Mouse (Mus musculus) midbrain, embryonic 13.5 days (tissue): Measurements from ENCODE around the gene Naaladl1. TPM values are rescaled to one million over a fixed set of nuclear protein-coding genes. Genes with fewer than 3 reads are reported as not detected.

Experiments used
- ATAC-seq: fragments of 200-750 bp; cut with Nextera tagmentation; 2 replicates; pipeline ENCODE4 v1.8.0; 2017; ENCODE audit warnings: mild to moderate bottlenecking, moderate TSS enrichment, moderate library complexity
- H3K27ac ChIP-seq: fragments of 300-500 bp; sonication (generic); 2 replicates; pipeline ENCODE4 v1.5.1; 2015; ENCODE audit warnings: inconsistent platforms, mild to moderate bottlenecking, moderate library complexity
- H3K27me3 ChIP-seq: fragments of 300-500 bp; sonication (generic); 2 replicates; pipeline ENCODE4 v1.6.1; 2015; ENCODE audit warnings: mild to moderate bottlenecking, inconsistent platforms
- H3K36me3 ChIP-seq: fragments of 300-500 bp; sonication (generic); 2 replicates; pipeline ENCODE4 v1.6.1; 2015; ENCODE audit warnings: mild to moderate bottlenecking, inconsistent platforms
- H3K4me1 ChIP-seq: fragments of 300-500 bp; sonication (generic); replicated peaks from 2 replicates; pipeline ENCODE4 v1.6.1; 2015; ENCODE audit warnings: inconsistent platforms
- H3K4me2 ChIP-seq: fragments of 300-500 bp; sonication (generic); replicated peaks from 2 replicates; pipeline ENCODE4 v1.6.1; 2015; ENCODE audit warnings: moderate library complexity, mild to moderate bottlenecking, inconsistent platforms
- H3K4me3 ChIP-seq: fragments of 300-500 bp; sonication (generic); replicated peaks from 2 replicates; pipeline ENCODE4 v1.5.1; 2015; ENCODE audit warnings: mild to moderate bottlenecking, inconsistent platforms
- H3K9ac ChIP-seq: fragments of 300-500 bp; sonication (generic); replicated peaks from 2 replicates; pipeline ENCODE4 v1.6.1; 2015; ENCODE audit warnings: mild to moderate bottlenecking, inconsistent platforms
- H3K9me3 ChIP-seq: fragments of 300-500 bp; sonication (generic); 2 replicates; pipeline ENCODE4 v1.6.1; 2016; ENCODE audit warnings: mild to moderate bottlenecking, inconsistent platforms
- whole genome bisulfite sequencing: fragments of 180-500 bp; shearing (Covaris S2); methylation state at CpG from one replicate; pipeline ENCODE4 v1.1.7; 2015; 5-methylcytosine and 5-hydroxymethylcytosine counted together
- polyA plus RNA-seq: library from polyadenylated mRNA; unstranded; fragments of >200 nt; fragmentation: Nextera tagmentation; extraction: Ambion mirVana; gene quantifications from 2 replicates; pipeline ENCODE4 v1.2.1, GENCODE M21; 2015

The Naaladl1 gene
- polyA plus RNA-seq, 1 experiment from 2014 or later = 0.58 TPM

DNA sequence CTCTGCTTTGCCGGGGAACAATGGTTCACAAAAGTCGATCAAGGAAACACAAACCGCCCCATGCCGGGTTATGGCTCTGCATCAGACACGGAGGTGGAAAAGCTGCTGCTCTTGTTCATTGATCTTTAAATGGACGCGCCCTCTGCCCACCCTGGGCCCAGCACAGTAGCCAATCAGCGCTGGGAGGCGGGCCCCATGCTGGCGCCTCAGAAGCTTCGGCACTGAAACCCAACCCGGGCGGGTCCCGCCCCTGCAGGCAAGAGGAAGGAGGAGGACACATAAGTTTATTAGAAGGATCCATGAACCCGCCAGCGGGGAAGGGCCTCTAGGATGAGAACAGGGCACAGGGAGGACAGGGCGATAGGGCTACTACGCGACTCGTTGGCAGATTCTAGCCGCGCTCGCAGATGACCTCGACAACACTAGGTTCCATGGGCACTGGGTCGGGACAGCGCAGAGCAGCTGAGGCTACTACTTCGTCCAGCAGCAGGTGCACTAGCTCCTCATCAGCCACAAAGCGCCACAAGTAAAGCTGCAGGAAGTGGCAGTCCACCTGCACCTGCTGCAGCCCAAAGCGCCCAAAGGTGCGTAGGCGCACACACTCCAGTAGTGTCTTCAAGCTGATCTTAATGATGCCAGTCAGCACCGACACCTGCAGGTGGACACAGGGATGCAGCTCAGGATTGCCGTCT, 37.7 kb upstream of the Naaladl1 start, which contains the start of gene Tm7sf2:
TSS of gene Tm7sf2 (minus strand) at position 650 of the 692 bp plus-strand sequence.
- no peaks in the 10 kb centered on the region for H3K27me3 ChIP-seq
- H3K9me3 ChIP-seq = no peaks in the 10 kb centered on the region
- peak within 1 kb of the TSS; percentile 62 for H3K4me3 ChIP-seq
- peak within 1 kb of the TSS; percentile 84 for H3K9ac ChIP-seq
- ATAC-seq = peak; percentile 92
- peak within 1 kb of the TSS; percentile 93 for H3K4me2 ChIP-seq
- H3K27ac ChIP-seq = peak within 1 kb of the TSS; percentile 93
- WGBS = 8% methylated on average over 33 of the region's 33 CpGs
- H3K36me3 ChIP-seq = peaks cover 33% of the 10 kb centered on the region
- peaks cover 41% of the 10 kb centered on the region for H3K4me1 ChIP-seq

- Histone ChIP-seq H3K4me1 (peaks cover 30% of the 10 kb centered on the region), H3K36me3 (peaks cover 42% of the 10 kb centered on the region), H3K4me3 (no peak overlapping the region), H3K27ac (no peak overlapping the region), H3K9ac (no peak overlapping the region), H3K4me2 (no peak overlapping the region), H3K27me3 (no peaks in the 10 kb centered on the region), H3K9me3 (no peaks in the 10 kb centered on the region)
- WGBS = 82% methylated on average over 4 of the region's 4 CpGs
- no peak for ATAC-seq
Observed at GRCm38 (mm10) chr19:6068951-6069350, 36.6 kb upstream of the Naaladl1 start.

- Histone ChIP-seq H3K4me1 (peaks cover 29% of the 10 kb centered on the region), H3K36me3 (peaks cover 46% of the 10 kb centered on the region), H3K27me3 (no peaks in the 10 kb centered on the region), H3K27ac (no peak overlapping the region), H3K4me3 (no peak overlapping the region), H3K9ac (no peak overlapping the region), H3K9me3 (no peaks in the 10 kb centered on the region), H3K4me2 (no peak overlapping the region)
- 92% methylated on average over 10 of the region's 10 CpGs for WGBS
- no peak for ATAC-seq
Observed at GRCm38 (mm10) chr19:6069851-6070250, 35.7 kb upstream of the Naaladl1 start.

DNA sequence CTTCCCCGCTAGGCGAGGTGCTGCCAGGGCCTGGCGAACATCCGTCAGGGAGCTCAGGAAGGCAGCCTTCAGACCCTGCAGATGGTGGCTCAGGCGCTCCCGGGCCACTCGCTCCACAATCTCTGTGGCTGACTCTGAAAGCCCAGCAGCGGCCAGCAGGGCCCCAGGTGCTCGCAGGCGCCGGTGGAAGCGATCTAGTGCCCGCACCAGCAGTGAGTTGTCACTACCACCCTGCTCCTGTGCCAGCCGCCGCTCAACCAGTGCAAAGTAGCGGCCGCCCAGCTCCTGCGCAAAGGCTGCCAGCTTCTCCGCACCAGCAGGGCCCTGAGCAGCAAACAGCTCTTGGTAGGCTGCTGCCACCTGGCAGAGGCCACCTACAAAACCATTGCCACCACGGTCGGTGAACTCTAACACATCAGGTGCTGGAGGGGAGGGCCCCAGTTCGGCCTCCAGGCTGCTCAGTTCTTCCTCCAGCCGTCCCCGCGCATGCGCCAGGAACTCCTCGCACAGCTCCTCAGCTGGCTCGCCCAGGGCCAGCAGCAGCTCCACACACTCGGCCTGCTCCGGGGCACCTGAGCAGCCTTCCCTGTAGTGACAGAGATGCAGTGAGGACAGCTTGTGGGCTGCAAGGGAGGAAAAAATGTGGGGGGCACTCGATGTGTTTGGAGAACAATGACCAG, 34.9 kb upstream of the Naaladl1 start:
- Histone ChIP-seq H3K4me3 (no peak overlapping the region), H3K4me1 (peaks cover 29% of the 10 kb centered on the region), H3K36me3 (peaks cover 46% of the 10 kb centered on the region), H3K27ac (no peak overlapping the region), H3K4me2 (no peak overlapping the region), H3K9ac (peak overlapping the region; percentile 28; the same call in 1 of the 2 replicates), H3K27me3 (no peaks in the 10 kb centered on the region), H3K9me3 (no peaks in the 10 kb centered on the region)
- no peak for ATAC-seq
- 93% methylated on average over 31 of the region's 31 CpGs for WGBS

DNA sequence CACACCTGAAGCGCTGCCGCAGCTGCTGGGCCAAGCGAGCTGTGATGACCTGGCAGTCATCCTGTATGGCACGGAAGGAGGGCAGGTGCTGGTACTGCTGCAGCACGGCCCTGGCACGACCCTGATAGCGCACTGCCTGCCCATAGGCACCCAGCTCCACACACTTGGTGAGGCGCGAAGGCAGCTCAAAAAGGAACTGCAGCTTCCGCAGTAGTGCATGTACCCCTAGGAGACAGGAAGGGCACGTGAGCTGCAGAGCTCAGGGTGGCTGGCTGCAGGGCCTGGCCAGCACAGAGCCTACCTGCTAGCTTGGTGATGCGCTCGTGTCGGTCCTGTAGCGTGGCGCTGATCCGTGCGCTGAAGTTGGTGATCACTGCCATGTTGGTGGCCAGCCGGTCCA, 34.3 kb upstream of the Naaladl1 start:
- ATAC-seq = no peak
- peak overlapping the region; percentile 28; the same call in 1 of the 2 replicates for H3K9ac ChIP-seq
- H3K27me3 ChIP-seq = no peaks in the 10 kb centered on the region
- H3K27ac ChIP-seq = no peak overlapping the region
- no peak overlapping the region for H3K4me3 ChIP-seq
- H3K4me1 ChIP-seq = peaks cover 29% of the 10 kb centered on the region
- 96% methylated on average over 19 of the region's 19 CpGs for whole genome bisulfite sequencing
- H3K4me2 ChIP-seq = no peak overlapping the region
- H3K36me3 ChIP-seq = peaks cover 46% of the 10 kb centered on the region
- no peaks in the 10 kb centered on the region for H3K9me3 ChIP-seq

DNA sequence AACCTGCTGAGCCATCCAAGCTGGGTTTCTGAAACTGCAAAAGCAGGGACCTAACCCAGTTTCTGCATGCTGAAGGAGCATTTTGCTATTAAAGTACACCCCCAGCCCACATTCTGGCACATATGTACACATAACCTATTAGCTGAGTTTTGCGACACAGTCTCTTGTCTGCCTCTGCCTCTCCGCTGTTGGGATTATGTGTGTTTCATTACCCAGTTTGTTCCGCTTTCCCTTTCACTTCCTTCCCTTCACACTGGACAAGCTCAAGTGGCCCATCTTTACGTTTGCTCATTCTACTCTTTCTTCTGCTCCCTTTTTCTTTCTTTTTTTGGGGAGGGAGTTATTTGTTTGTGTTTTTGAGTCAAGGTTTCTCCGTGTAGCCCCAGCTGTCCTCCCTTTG, 31.7 kb upstream of the Naaladl1 start:
- Histone ChIP-seq H3K4me2 (no peak overlapping the region), H3K36me3 (peaks cover 44% of the 10 kb centered on the region), H3K9ac (no peak overlapping the region), H3K4me1 (peaks cover 17% of the 10 kb centered on the region), H3K27ac (no peak overlapping the region), H3K4me3 (no peak overlapping the region), H3K9me3 (no peaks in the 10 kb centered on the region), H3K27me3 (no peaks in the 10 kb centered on the region)
- ATAC-seq = no peak
- 89% methylated on average over 5 of the region's 5 CpGs for WGBS

- Histone ChIP-seq H3K4me3 (peak within 1 kb of the TSS; percentile 74), H3K36me3 (peaks cover 38% of the 10 kb centered on the region), H3K4me1 (peaks cover 17% of the 10 kb centered on the region), H3K9me3 (no peaks in the 10 kb centered on the region), H3K27me3 (no peaks in the 10 kb centered on the region), H3K4me2 (peak within 1 kb of the TSS; percentile 87), H3K9ac (peak within 1 kb of the TSS; percentile 81), H3K27ac (peak within 1 kb of the TSS; percentile 83)
- 1% methylated on average over 33 of the region's 33 CpGs for WGBS
- ATAC-seq = peak; percentile 92
Observed at GRCm38 (mm10) chr19:6076564-6077393, 28.8 kb upstream of the Naaladl1 start, which contains the start of gene Vps51. Gene Vps51, minus strand, starts transcription at chr19:6077231.

GRCm38 (mm10) chr19:6079983-6080480, 25.6 kb upstream of the Naaladl1 start, which contains the start of gene Tmem262:
Gene Tmem262, plus strand, starts transcription at chr19:6080033.
- 95% methylated on average over 12 of the region's 12 CpGs for WGBS
- no peak within 1 kb of the TSS for H3K4me2 ChIP-seq
- ATAC-seq = no peak

DNA sequence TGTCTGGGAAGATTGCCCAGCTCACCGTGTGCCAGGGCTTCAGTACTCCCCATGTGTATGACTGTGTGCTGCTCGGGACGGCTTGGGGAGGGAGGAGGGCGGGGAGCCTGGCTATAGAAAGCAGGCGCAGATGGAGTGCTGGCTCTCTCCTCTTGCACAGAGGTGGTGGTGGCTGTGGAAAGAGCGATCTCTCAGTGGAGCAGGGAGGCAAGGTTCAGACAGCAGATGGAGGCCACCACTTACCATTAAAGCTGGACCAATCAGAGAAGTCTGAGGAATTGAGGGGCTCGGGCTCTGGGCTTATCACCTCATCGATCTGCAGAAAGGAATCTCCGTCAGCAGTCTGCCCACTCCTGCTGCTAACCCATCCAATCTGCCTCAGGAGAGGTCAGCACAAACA, 23.4 kb upstream of the Naaladl1 start, which contains the start of gene Gm28374:
TSS of gene Gm28374 (minus strand) at position 101 of the 400 bp plus-strand sequence.
- no peak within 1 kb of the TSS for H3K27ac ChIP-seq

More at GRCm38 (mm10) chr19:6079983-6080480, 25.6 kb upstream of the Naaladl1 start, which contains the start of gene Tmem262:
- H3K9ac ChIP-seq = no peak within 1 kb of the TSS
- no peak within 1 kb of the TSS for H3K27ac ChIP-seq
- H3K9me3 ChIP-seq = no peaks in the 10 kb centered on the region
- peaks cover 30% of the 10 kb centered on the region for H3K4me1 ChIP-seq
- no peaks in the 10 kb centered on the region for H3K27me3 ChIP-seq
- no peak within 1 kb of the TSS for H3K4me3 ChIP-seq
- peaks cover 28% of the 10 kb centered on the region for H3K36me3 ChIP-seq

DNA sequence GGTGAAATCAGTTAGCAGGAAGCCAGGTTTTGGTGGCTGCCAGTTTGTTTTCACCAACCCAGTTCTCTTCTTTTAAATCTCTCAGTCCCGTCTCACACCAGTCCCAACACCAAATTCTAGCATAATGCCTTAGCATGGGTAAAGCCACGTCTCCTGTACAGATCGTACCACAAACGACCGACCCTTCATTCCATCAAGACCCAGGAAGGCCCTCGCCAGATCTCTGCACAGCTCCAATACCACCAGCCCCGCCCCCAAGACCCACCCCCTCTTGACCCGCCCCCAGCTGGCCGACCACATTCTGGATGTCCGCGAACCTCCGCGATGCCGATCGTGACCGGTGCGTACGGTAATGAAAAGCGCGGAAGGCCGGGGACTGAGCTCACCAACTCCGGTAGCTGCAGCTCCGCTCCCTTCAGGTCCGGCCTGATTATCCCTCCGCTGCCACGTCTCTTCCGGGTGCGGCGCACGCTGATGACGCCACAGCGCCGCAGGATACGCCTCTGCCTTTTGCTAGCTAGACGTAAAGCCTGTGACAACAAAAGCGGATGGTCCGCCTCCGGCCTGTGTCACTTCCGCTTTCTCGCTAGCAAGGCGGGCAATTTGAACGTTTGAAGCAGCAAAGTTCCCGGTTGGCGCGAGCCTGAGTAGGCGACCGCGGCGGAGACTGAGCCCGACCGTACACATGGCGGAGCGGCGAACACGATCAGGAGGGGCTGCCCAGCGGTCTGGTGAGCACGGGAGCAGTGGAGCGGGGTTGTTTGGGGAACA, 20.9 kb upstream of the Naaladl1 start, which contains the start of the genes Zfpl1 and Cdca5:
TSS of gene Zfpl1 (minus strand) at position 479 of the 771 bp plus-strand sequence.
TSS of gene Cdca5 (plus strand) at position 506 of the 771 bp plus-strand sequence.
- Histone ChIP-seq H3K4me3 (peak within 1 kb of the TSS; percentile 76), H3K9ac (peak within 1 kb of the TSS; percentile 78), H3K27ac (peak within 1 kb of the TSS; percentile 47), H3K36me3 (peaks cover 28% of the 10 kb centered on the region), H3K27me3 (no peaks in the 10 kb centered on the region), H3K4me2 (peak within 1 kb of the TSS; percentile 96), H3K9me3 (no peaks in the 10 kb centered on the region), H3K4me1 (peaks cover 25% of the 10 kb centered on the region)
- peak; percentile 92 for ATAC-seq
- under 1% methylated on average over 58 of the region's 58 CpGs for WGBS

More for the DNA sequence above, 23.4 kb upstream of the Naaladl1 start, which contains the start of gene Gm28374:
- 94% methylated on average over 9 of the region's 9 CpGs for WGBS
- Histone ChIP-seq H3K27me3 (no peaks in the 10 kb centered on the region), H3K9me3 (no peaks in the 10 kb centered on the region), H3K4me1 (peaks cover 31% of the 10 kb centered on the region), H3K9ac (no peak within 1 kb of the TSS), H3K4me3 (no peak within 1 kb of the TSS), H3K4me2 (no peak within 1 kb of the TSS), H3K36me3 (peaks cover 28% of the 10 kb centered on the region)
- no peak for ATAC-seq
